9 mouse cellular contexts compared by ENCODE assay signal in genomic region chr4:40700216-40700615, GRCm38 (mm10). TPM values are rescaled to one million over a fixed set of nuclear protein-coding genes. Genes with fewer than 3 reads are reported as not detected.
DNase-seq lines count a peak whose midpoint lies in the region; ATAC-seq and TF ChIP-seq lines count a peak whose summit lies in the region.
"Had no signal": no experiment of that assay in that cellular context is flagged by ENCODE, and none has a peak within 500 bp of the region (broad histone marks: within the 10 kb centered on the region; RNA-seq: fewer than 3 reads in every experiment).

No protein-coding gene starts in this region.

- H3K27me3 ChIP-seq in C2C12 (ENCODE audit: control insufficient read depth, insufficient read depth, insufficient read length) = no peaks in the 10 kb centered on the region
- H3K27me3 ChIP-seq in forebrain, embryonic 12.5 days = no peaks in the 10 kb centered on the region

- H3K27ac ChIP-seq in forebrain, embryonic 12.5 days = no peak overlapping the region

- 85% methylated on average over 8 of the region's 8 CpGs for WGBS in forebrain, embryonic 12.5 days

- DNase-seq in gonadal fat pad, adult 2 months (ENCODE audit: low read depth) = peak; percentile 41
- DNase-seq in kidney, postnatal 25 days = peak; percentile 80 to 93
- DNase-seq in lung, postnatal 14 days = peak; percentile 23
- DNase-seq in spleen, postnatal 14 days (ENCODE audit: low spot score in 2 of 2) = no peak
- no peak for DNase-seq in thymus, postnatal 0 days (ENCODE audit: low spot score)
- DNase-seq: heart, postnatal 10 days; thymus, postnatal 25 days had no signal

- H3K9ac ChIP-seq in forebrain, embryonic 12.5 days = no peak overlapping the region

- peaks cover 18% of the 10 kb centered on the region for H3K79me2 ChIP-seq in C2C12 (ENCODE audit: control insufficient read depth, insufficient read depth)

- H3K4me1 ChIP-seq in forebrain, embryonic 12.5 days = peaks cover 27% of the 10 kb centered on the region

- no peak overlapping the region for H3ac ChIP-seq in C2C12 (ENCODE audit: control insufficient read depth, insufficient read length, low read depth)

- no peak for TF ChIP-seq CTCF in C2C12 (IDR thresholded peaks at IDR 0.05; ENCODE audit: control insufficient read depth, insufficient read depth, insufficient read length)

- H3K36me3 ChIP-seq in C2C12 (ENCODE audit: control insufficient read depth, insufficient read depth) = peaks cover 4% of the 10 kb centered on the region
- H3K36me3 ChIP-seq in forebrain, embryonic 12.5 days (replicated peaks) = peaks cover 19% of the 10 kb centered on the region

- no peaks in the 10 kb centered on the region for H3K9me3 ChIP-seq in forebrain, embryonic 12.5 days

- peaks cover 2% of the 10 kb centered on the region for H3K79me3 ChIP-seq in C2C12 (ENCODE audit: low read depth)

- H3K4me3 ChIP-seq in C2C12 (ENCODE audit: insufficient read depth, poor library complexity, severe bottlenecking) = no peak overlapping the region
- no peak overlapping the region for H3K4me3 ChIP-seq in forebrain, embryonic 12.5 days (replicated peaks)

- no peak for ATAC-seq in forebrain, embryonic 12.5 days (ENCODE audit: low FRiP score)

- no peak overlapping the region for H3K4me2 ChIP-seq in forebrain, embryonic 12.5 days

TF ChIP-seq in C2C12, 6 proteins besides CTCF, POLR2A, EP300 and RAD21:
- TF ChIP-seq USF1 (IDR thresholded peaks at IDR 0.05; ENCODE audit: low read depth) = peak; percentile 36
- no peak for TF ChIP-seq MAX (IDR thresholded peaks at IDR 0.05)

RNA-seq across cellular contexts. Expression of gene Aptx, which starts 2.8 kb away (rescaled TPM):
- polyA plus RNA-seq in C2C12 (2012; fragmentation: generic; extraction: Trizol) = 13.9 TPM
- polyA plus RNA-seq in gonadal fat pad, adult 2 months (2012; rRNA removed) = 11.5 and 12.0 TPM in 2 replicates
- polyA plus RNA-seq in forebrain, embryonic 12.5 days (2016; fragmentation: Nextera tagmentation; extraction: Ambion mirVana) = 46.9 and 47.3 TPM in 2 replicates
- polyA plus RNA-seq in thymus, postnatal 0 days (2015; fragmentation: Nextera tagmentation; extraction: Ambion mirVana) = 35.3 and 42.1 TPM in 2 replicates

RNA-seq across cellular contexts. Expression of gene Dnaja1, which starts 21.7 kb away (rescaled TPM):
- 106 TPM for polyA plus RNA-seq in C2C12 (2012; fragmentation: generic; extraction: Trizol)
- polyA plus RNA-seq in gonadal fat pad, adult 2 months (2012; rRNA removed) = 12.9 and 17.8 TPM in 2 replicates
- 669 and 704 TPM in 2 replicates for polyA plus RNA-seq in forebrain, embryonic 12.5 days (2016; fragmentation: Nextera tagmentation; extraction: Ambion mirVana)
- 410 and 488 TPM in 2 replicates for polyA plus RNA-seq in thymus, postnatal 0 days (2015; fragmentation: Nextera tagmentation; extraction: Ambion mirVana)

RNA-seq across cellular contexts. Expression of gene Smu1, which starts 57.5 kb away (rescaled TPM):
- polyA plus RNA-seq in C2C12 (2012; fragmentation: generic; extraction: Trizol) = 81.4 TPM
- polyA plus RNA-seq in gonadal fat pad, adult 2 months (2012; rRNA removed) = 27.0 and 33.2 TPM in 2 replicates
- polyA plus RNA-seq in forebrain, embryonic 12.5 days (2016; fragmentation: Nextera tagmentation; extraction: Ambion mirVana) = 155 and 157 TPM in 2 replicates
- 158 and 161 TPM in 2 replicates for polyA plus RNA-seq in thymus, postnatal 0 days (2015; fragmentation: Nextera tagmentation; extraction: Ambion mirVana)

Comparison
In these comparisons a context has a peak if more than half of its experiments do, and no peak if none do; other contexts are left out.
1. DNase-seq: peak in gonadal fat pad, adult 2 months (single experiment), kidney, postnatal 25 days (2 of 2) and lung, postnatal 14 days (single experiment); none in spleen, postnatal 14 days (0 of 2) and thymus, postnatal 0 days (single experiment).